Mouse (Mus musculus): Measurements from ENCODE around the gene Aff1.

Gene Aff1

GRCm38 (mm10) chr5:103725268-103726149 lies 33.3 kb downstream of the Aff1 start:
- no peak for DNase-seq (ENCODE audit: low read depth in 1 of 2, low spot score in 2 of 2)

GRCm38 (mm10) chr5:103726281-103726938 lies 34.2 kb downstream of the Aff1 start:
- no peak for DNase-seq (ENCODE audit: low read depth in 1 of 2, low spot score in 2 of 2)

GRCm38 (mm10) chr5:103727777-103728395 lies 35.7 kb downstream of the Aff1 start:
- DNase-seq (ENCODE audit: low read depth in 1 of 2, low spot score in 2 of 2): no peak

- DNase-seq (ENCODE audit: low read depth in 1 of 2, low spot score in 2 of 2): no peak
Measured at GRCm38 (mm10) chr5:103729225-103729624, 37.1 kb downstream of the Aff1 start.

GRCm38 (mm10) chr5:103730142-103730541 lies 38.0 kb downstream of the Aff1 start:
- DNase-seq (ENCODE audit: low read depth in 1 of 2, low spot score in 2 of 2): no peak

GRCm38 (mm10) chr5:103730727-103731126 lies 38.6 kb downstream of the Aff1 start:
- no peak for DNase-seq (ENCODE audit: low read depth in 1 of 2, low spot score in 2 of 2)

- DNase-seq (ENCODE audit: low read depth in 1 of 2, low spot score in 2 of 2): peak in 1 of 2 experiments; percentile 32
Measured at GRCm38 (mm10) chr5:103732581-103732980, 40.4 kb downstream of the Aff1 start.

- DNase-seq (ENCODE audit: low read depth in 1 of 2, low spot score in 2 of 2): no peak
Measured at GRCm38 (mm10) chr5:103735411-103736112, 43.4 kb downstream of the Aff1 start.

GRCm38 (mm10) chr5:103736553-103737207 lies 44.5 kb downstream of the Aff1 start:
- no peak for DNase-seq (ENCODE audit: low read depth in 1 of 2, low spot score in 2 of 2)

GRCm38 (mm10) chr5:103737208-103738066 lies 45.3 kb downstream of the Aff1 start:
- DNase-seq (ENCODE audit: low read depth in 1 of 2, low spot score in 2 of 2): no peak

- no peak for DNase-seq (ENCODE audit: low read depth in 1 of 2, low spot score in 2 of 2)
Measured at GRCm38 (mm10) chr5:103738509-103738908, 46.3 kb downstream of the Aff1 start.

- no peak for DNase-seq (ENCODE audit: low read depth in 1 of 2, low spot score in 2 of 2)
Measured at GRCm38 (mm10) chr5:103739163-103739562, 47.0 kb downstream of the Aff1 start.

GRCm38 (mm10) chr5:103740093-103740902 lies 48.1 kb downstream of the Aff1 start:
- no peak for DNase-seq (ENCODE audit: low read depth in 1 of 2, low spot score in 2 of 2)

- no peak for DNase-seq (ENCODE audit: low read depth in 1 of 2, low spot score in 2 of 2)
Measured at GRCm38 (mm10) chr5:103740903-103741246, 48.7 kb downstream of the Aff1 start.

- DNase-seq (ENCODE audit: low read depth in 1 of 2, low spot score in 2 of 2): no peak
Measured at GRCm38 (mm10) chr5:103741443-103741842, 49.3 kb downstream of the Aff1 start.

GRCm38 (mm10) chr5:103741992-103742391 lies 49.8 kb downstream of the Aff1 start:
- DNase-seq (ENCODE audit: low read depth in 1 of 2, low spot score in 2 of 2): no peak

GRCm38 (mm10) chr5:103744531-103744930 lies 52.4 kb downstream of the Aff1 start:
- no peak for DNase-seq (ENCODE audit: low read depth in 1 of 2, low spot score in 2 of 2)

- no peak for DNase-seq (ENCODE audit: low read depth in 1 of 2, low spot score in 2 of 2)
Measured at GRCm38 (mm10) chr5:103745635-103746034, 53.5 kb downstream of the Aff1 start.

GRCm38 (mm10) chr5:103746561-103747085 lies 54.4 kb downstream of the Aff1 start:
- no peak for DNase-seq (ENCODE audit: low read depth in 1 of 2, low spot score in 2 of 2)
